Mouse (Mus musculus): Measurements from ENCODE around the gene Aox1. TPM values are rescaled to one million over a fixed set of nuclear protein-coding genes. Genes with fewer than 3 reads are reported as not detected.

Aox1 gene
- polyA plus RNA-seq, 1 experiment from 2014 or later = 0.10 TPM

DNA sequence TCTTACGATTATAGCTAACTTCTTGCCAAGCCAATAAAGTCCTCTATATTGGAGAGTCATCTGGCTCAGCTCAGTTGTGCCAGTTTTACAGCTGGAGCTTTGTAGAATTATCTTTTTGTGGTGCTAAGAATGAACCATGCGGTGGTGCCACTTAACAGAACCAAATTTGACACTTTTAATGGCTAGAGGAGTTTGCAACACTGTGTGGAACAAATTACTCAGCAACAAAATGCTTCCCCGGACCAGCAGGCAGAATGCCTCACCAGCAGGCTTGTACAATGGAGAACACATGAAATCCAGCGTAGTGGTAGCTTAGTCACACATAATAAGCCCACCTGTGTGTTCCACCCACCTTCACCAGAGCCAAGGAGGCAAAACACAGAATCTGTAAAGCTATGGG lies 60.5 kb downstream of the Aox1 start:
- 67% methylated on average over 4 of the region's 4 CpGs for WGBS
- H3K4me1 ChIP-seq (replicated peaks) = no peaks in the 10 kb centered on the region
- H3K9me3 ChIP-seq = no peaks in the 10 kb centered on the region
- no peaks in the 10 kb centered on the region for H3K27me3 ChIP-seq
- no peak overlapping the region for H3K9ac ChIP-seq
- H3K36me3 ChIP-seq = no peaks in the 10 kb centered on the region
- no peak overlapping the region for H3K4me2 ChIP-seq
- no peak for ATAC-seq (ENCODE audit: low read depth)
- no peak overlapping the region for H3K4me3 ChIP-seq
- H3K27ac ChIP-seq (replicated peaks) = no peak overlapping the region

DNA sequence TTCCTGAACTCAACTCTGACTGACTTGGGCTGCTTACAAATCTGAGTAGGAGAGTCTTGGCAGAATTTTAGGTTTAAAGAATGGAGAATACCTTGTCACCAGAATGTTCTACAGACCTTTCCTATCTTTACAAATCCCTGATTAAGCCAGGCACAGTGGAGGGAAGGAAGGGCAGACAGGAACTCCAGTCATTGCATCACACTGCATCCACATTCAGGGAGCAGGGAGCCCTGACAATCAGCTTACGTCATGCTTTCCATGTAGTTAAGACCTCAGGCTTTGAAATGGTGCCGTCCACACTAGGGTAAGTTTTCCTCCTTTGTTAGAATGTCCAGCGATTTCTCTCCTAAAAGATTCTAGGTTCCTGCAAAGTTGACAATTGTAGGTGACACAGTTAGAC lies 61.5 kb downstream of the Aox1 start:
- no peak for ATAC-seq (ENCODE audit: low read depth)
- WGBS = 83% methylated on average over 3 of the region's 3 CpGs
- H3K9me3 ChIP-seq = no peaks in the 10 kb centered on the region
- H3K9ac ChIP-seq = no peak overlapping the region
- no peak overlapping the region for H3K27ac ChIP-seq (replicated peaks)
- H3K4me2 ChIP-seq = no peak overlapping the region
- H3K27me3 ChIP-seq = no peaks in the 10 kb centered on the region
- H3K4me1 ChIP-seq (replicated peaks) = no peaks in the 10 kb centered on the region
- no peak overlapping the region for H3K4me3 ChIP-seq
- no peaks in the 10 kb centered on the region for H3K36me3 ChIP-seq

DNA sequence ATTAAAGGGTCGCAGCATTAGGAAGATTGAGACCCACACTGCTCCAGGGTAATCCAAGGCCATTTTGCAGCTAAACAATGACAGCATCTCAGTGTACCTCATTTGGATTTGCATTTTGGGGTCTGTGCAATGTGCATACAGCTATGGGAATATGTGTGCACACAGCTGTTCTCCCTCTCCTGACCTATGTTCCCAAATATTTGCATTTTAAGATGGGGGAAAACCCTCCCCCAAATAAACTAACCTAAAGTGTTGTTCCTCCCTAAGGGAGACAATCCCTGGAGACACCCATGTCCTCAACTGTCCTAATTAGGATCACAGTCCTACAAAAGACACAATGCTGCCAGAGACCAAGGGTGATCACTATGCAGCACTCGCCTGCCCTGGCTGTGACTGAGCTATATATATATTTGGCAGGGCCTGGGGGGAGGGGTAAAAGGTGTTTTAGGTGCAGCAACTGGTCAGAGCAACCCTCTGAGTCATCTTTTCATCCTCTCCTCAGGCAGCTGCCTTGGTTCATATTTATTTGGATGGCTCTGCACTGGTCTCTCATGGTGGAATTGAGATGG lies 62.3 kb downstream of the Aox1 start:
- no peak overlapping the region for H3K4me3 ChIP-seq
- no peak overlapping the region for H3K27ac ChIP-seq (replicated peaks)
- 76% methylated on average over 2 of the region's 2 CpGs for WGBS
- H3K4me2 ChIP-seq = no peak overlapping the region
- H3K9me3 ChIP-seq = no peaks in the 10 kb centered on the region
- H3K4me1 ChIP-seq (replicated peaks) = no peaks in the 10 kb centered on the region
- H3K36me3 ChIP-seq = no peaks in the 10 kb centered on the region
- no peak for ATAC-seq (ENCODE audit: low read depth)
- H3K9ac ChIP-seq = no peak overlapping the region
- no peaks in the 10 kb centered on the region for H3K27me3 ChIP-seq

- Histone ChIP-seq H3K9ac (no peak overlapping the region), H3K27me3 (no peaks in the 10 kb centered on the region), H3K9me3 (no peaks in the 10 kb centered on the region), H3K27ac (replicated peaks) (no peak overlapping the region), H3K4me2 (no peak overlapping the region), H3K36me3 (no peaks in the 10 kb centered on the region), H3K4me1 (replicated peaks) (no peaks in the 10 kb centered on the region), H3K4me3 (no peak overlapping the region)
- WGBS = 94% methylated on average over 6 of the region's 6 CpGs
- no peak for ATAC-seq (ENCODE audit: low read depth)
Observed at GRCm38 (mm10) chr1:58097338-58097737, 67.6 kb downstream of the Aox1 start.

- H3K27ac ChIP-seq (replicated peaks) = no peak overlapping the region
- H3K4me1 ChIP-seq (replicated peaks) = no peaks in the 10 kb centered on the region
- H3K36me3 ChIP-seq = no peaks in the 10 kb centered on the region
- no peaks in the 10 kb centered on the region for H3K9me3 ChIP-seq
- H3K9ac ChIP-seq = no peak overlapping the region
- H3K4me3 ChIP-seq = no peak overlapping the region
- H3K4me2 ChIP-seq = no peak overlapping the region
- ATAC-seq (ENCODE audit: low read depth) = no peak
- H3K27me3 ChIP-seq = no peaks in the 10 kb centered on the region
Observed at GRCm38 (mm10) chr1:58099119-58099518, 69.4 kb downstream of the Aox1 start.

- Histone ChIP-seq H3K4me2 (no peak overlapping the region), H3K27ac (replicated peaks) (no peak overlapping the region), H3K27me3 (no peaks in the 10 kb centered on the region), H3K9me3 (no peaks in the 10 kb centered on the region), H3K9ac (no peak overlapping the region), H3K4me1 (replicated peaks) (no peaks in the 10 kb centered on the region), H3K36me3 (no peaks in the 10 kb centered on the region), H3K4me3 (no peak overlapping the region)
- ATAC-seq (ENCODE audit: low read depth) = no peak
- WGBS = 70% methylated on average over 2 of the region's 2 CpGs
Observed at GRCm38 (mm10) chr1:58101531-58102146, 71.9 kb downstream of the Aox1 start.

DNA sequence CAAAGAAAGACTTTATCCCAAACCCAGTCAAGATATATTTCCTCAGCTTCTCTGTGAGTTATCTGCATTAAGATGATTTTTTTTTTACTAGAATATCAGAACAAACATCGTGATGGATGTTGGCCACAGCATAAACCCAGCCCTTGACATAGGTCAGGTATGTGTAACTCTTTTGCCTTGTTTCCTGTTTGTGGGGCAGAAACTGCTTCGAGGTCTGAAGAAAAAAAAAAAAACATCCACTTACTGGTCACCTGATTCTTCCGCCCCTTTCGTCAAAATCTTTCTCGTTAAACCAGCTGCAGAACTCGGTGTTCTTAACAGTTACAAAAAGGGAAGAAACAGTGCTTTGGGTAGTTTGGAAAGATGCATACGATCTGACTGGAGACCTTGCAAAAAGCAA lies 72.8 kb downstream of the Aox1 start:
- no peak overlapping the region for H3K9ac ChIP-seq
- H3K36me3 ChIP-seq = no peaks in the 10 kb centered on the region
- no peaks in the 10 kb centered on the region for H3K9me3 ChIP-seq
- ATAC-seq (ENCODE audit: low read depth) = no peak
- H3K4me3 ChIP-seq = no peak overlapping the region
- H3K4me2 ChIP-seq = no peak overlapping the region
- H3K27me3 ChIP-seq = no peaks in the 10 kb centered on the region
- 86% methylated on average over 7 of the region's 7 CpGs for WGBS
- H3K4me1 ChIP-seq (replicated peaks) = no peaks in the 10 kb centered on the region
- no peak overlapping the region for H3K27ac ChIP-seq (replicated peaks)

DNA sequence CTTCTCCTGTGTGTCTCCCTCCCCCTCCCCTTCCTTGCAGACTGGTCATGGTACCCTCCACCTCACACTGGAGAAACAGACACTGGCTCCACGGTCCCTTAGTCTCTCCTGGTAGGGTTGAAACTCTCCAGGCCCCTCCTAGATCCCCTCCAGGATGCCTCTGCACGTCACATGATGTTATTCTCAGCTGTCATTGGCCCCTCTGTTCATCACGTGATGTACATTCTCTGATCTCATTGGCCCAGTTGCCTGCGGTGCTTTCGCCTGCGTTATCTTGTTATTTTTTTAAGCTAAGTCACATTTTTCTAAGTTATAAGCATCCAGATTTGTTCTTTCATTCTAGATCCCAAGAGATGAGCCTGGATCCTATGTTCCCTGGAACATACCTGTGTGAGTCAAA lies 76.0 kb downstream of the Aox1 start:
- ATAC-seq (ENCODE audit: low read depth) = no peak
- no peak overlapping the region for H3K4me3 ChIP-seq
- no peaks in the 10 kb centered on the region for H3K36me3 ChIP-seq
- 86% methylated on average over 6 of the region's 6 CpGs for WGBS
- no peaks in the 10 kb centered on the region for H3K9me3 ChIP-seq
- no peaks in the 10 kb centered on the region for H3K4me1 ChIP-seq (replicated peaks)
- H3K27ac ChIP-seq (replicated peaks) = no peak overlapping the region
- H3K9ac ChIP-seq = no peak overlapping the region
- no peaks in the 10 kb centered on the region for H3K27me3 ChIP-seq
- H3K4me2 ChIP-seq = no peak overlapping the region

GRCm38 (mm10) chr1:58107066-58107465 lies 77.3 kb downstream of the Aox1 start:
- Histone ChIP-seq H3K4me3 (no peak overlapping the region), H3K4me2 (no peak overlapping the region), H3K27ac (replicated peaks) (no peak overlapping the region), H3K9me3 (no peaks in the 10 kb centered on the region), H3K36me3 (no peaks in the 10 kb centered on the region), H3K4me1 (replicated peaks) (no peaks in the 10 kb centered on the region), H3K27me3 (no peaks in the 10 kb centered on the region), H3K9ac (no peak overlapping the region)
- 86% methylated on average over 2 of the region's 2 CpGs for WGBS
- ATAC-seq (ENCODE audit: low read depth) = no peak

- Histone ChIP-seq H3K27ac (replicated peaks) (no peak overlapping the region), H3K36me3 (no peaks in the 10 kb centered on the region), H3K9ac (no peak overlapping the region), H3K4me1 (replicated peaks) (0 out of 2 replicates have a peak, but pooled peaks cover 2% of the 10 kb centered on the region), H3K9me3 (no peaks in the 10 kb centered on the region), H3K4me2 (no peak overlapping the region), H3K27me3 (no peaks in the 10 kb centered on the region), H3K4me3 (no peak overlapping the region)
- no peak for ATAC-seq (ENCODE audit: low read depth)
- WGBS = 91% methylated on average over 5 of the region's 5 CpGs
Observed at GRCm38 (mm10) chr1:58110241-58110640, 80.5 kb downstream of the Aox1 start.

- Histone ChIP-seq H3K27ac (replicated peaks) (no peak overlapping the region), H3K4me1 (replicated peaks) (0 out of 2 replicates have a peak, but pooled peaks cover 2% of the 10 kb centered on the region), H3K9me3 (no peaks in the 10 kb centered on the region), H3K9ac (no peak overlapping the region), H3K4me2 (no peak overlapping the region), H3K4me3 (no peak overlapping the region), H3K36me3 (no peaks in the 10 kb centered on the region), H3K27me3 (no peaks in the 10 kb centered on the region)
- no peak for ATAC-seq (ENCODE audit: low read depth)
- WGBS = 81% methylated on average over 4 of the region's 4 CpGs
Observed at GRCm38 (mm10) chr1:58111315-58111714, 81.6 kb downstream of the Aox1 start.

DNA sequence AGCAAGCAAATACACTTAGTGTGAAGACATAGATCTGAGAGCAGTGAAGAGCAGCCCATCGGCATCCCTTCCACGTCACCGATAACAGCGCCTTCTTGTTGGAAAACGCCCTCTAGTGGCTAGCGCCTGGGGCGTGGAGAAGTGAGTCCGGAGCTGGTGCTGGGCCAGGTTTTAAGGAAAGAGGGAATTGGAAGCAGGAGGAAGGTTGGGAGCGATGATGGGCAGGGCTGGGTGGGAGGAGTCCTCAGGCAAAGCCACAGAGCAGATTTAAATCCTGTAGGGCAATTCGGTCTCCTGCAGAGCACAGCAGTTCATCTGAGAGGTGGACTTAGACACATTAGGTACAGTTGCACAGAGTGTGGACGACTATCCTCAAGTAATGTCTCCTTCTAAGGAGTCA lies 83.1 kb downstream of the Aox1 start, which contains the start of gene Aox3:
TSS of gene Aox3 (plus strand) at position 251 of the 400 bp plus-strand sequence.
- peak; percentile 79 for ATAC-seq (ENCODE audit: low read depth)
- Histone ChIP-seq H3K27ac (replicated peaks) (no peak within 1 kb of the TSS), H3K27me3 (no peaks in the 10 kb centered on the region), H3K4me3 (no peak within 1 kb of the TSS), H3K36me3 (no peaks in the 10 kb centered on the region), H3K4me2 (peak within 1 kb of the TSS; percentile 37; the same call in 1 of the 2 replicates), H3K9me3 (no peaks in the 10 kb centered on the region), H3K4me1 (replicated peaks) (0 out of 2 replicates have a peak, but pooled peaks cover 2% of the 10 kb centered on the region), H3K9ac (0 out of 2 replicates have a peak within 1 kb of the TSS, but pooled peaks have one; percentile 47)
- 18% methylated on average over 11 of the region's 11 CpGs for WGBS

- Histone ChIP-seq H3K36me3 (no peaks in the 10 kb centered on the region), H3K4me3 (no peak overlapping the region), H3K4me1 (replicated peaks) (0 out of 2 replicates have a peak, but pooled peaks cover 2% of the 10 kb centered on the region), H3K27ac (replicated peaks) (no peak overlapping the region), H3K9me3 (no peaks in the 10 kb centered on the region), H3K27me3 (no peaks in the 10 kb centered on the region), H3K9ac (no peak overlapping the region), H3K4me2 (no peak overlapping the region)
- ATAC-seq (ENCODE audit: low read depth) = no peak
Observed at GRCm38 (mm10) chr1:58113441-58113840, 83.7 kb downstream of the Aox1 start.

All from neural tube, embryonic 13.5 days (tissue).